Mouse (Mus musculus): ENCODE data around the gene Spsb1. TPM values are rescaled to one million over a fixed set of nuclear protein-coding genes. Genes with fewer than 3 reads are reported as not detected.
A peak's percentile ranks its signal among the peaks of the same experiment; 100 is the strongest.

Gene Spsb1
- polyA plus RNA-seq, 1 experiment: 28.5 TPM

DNA sequence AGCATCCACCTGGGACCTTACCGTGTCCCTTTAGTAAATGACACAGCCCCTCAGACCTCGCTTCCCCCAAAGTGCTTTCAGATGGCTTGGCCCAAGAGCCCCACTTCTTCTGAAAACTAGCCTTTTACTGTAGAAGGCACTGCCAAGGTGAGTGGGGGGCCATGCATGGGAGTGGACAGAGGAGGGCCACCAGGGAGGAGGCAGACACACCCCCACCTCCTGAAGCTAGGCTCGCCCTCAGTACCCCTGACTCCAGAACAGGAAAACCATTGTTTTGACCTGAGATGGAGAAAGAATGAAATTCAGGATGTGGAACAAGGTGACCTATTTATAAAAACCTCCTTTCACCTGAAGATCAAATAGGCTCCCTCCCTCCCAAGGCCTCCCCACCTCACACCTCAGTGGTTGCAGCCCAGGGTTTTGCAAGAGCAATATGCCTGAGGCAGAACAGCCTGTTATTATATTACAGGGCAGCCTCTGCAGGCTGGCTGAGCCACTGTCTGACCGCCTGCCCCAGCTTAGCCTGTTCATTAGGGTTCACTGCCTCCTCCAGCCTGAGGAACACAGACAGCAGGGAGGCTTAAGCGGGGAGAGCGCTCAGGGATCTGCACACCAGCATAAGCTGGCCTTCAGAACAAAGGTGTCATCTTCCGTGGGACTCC lies 41.0 kb downstream of the Spsb1 start:
- no peak for DNase-seq (ENCODE audit: low read depth)

DNA sequence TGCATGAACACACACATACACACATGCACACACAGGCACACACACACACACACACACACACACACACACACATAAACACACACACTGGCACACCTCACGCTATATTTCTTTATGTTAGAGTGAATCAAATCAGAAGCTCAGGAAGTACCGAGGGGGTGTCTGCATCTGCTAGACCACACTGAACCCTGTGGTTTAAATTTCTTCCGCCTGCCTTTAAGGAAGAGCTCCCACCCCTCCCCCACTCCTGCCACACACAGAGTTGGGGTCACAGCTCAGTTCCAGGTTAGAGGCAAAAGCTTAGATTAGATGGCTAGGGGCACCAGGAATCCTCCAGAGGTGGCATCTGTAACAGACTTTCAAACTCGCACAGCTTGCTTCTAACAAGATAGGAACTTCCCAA lies 42.4 kb downstream of the Spsb1 start:
- no peak for DNase-seq (ENCODE audit: low read depth)

GRCm38 (mm10) chr4:149910558-149910957 lies 44.3 kb downstream of the Spsb1 start:
- DNase-seq (ENCODE audit: low read depth): no peak

GRCm38 (mm10) chr4:149909551-149909950 lies 45.3 kb downstream of the Spsb1 start:
- DNase-seq (ENCODE audit: low read depth): peak; percentile 84

DNA sequence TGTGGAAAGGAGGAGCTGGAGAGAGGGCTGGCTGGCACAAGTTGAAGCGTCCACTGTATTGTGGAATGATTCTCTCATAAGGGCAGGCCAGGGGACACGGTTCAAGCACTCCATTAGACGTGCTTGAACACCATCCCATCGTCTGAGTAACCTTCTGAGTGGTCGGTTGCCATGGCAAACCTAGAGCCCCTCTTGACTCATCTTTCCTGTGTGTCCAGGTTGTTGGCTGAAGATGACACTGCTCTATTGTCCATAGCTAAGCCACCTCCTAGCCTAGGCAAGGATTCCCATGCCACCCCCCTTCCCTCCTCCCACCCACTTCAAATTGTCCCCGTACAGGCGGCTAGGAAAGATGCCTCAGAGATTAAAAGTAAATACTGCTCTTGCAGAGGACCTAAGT lies 45.9 kb downstream of the Spsb1 start:
- DNase-seq (ENCODE audit: low read depth): no peak

- no peak for DNase-seq (ENCODE audit: low read depth)
Measured at GRCm38 (mm10) chr4:149907656-149908055, 47.2 kb downstream of the Spsb1 start.

- no peak for DNase-seq (ENCODE audit: low read depth)
Measured at GRCm38 (mm10) chr4:149906921-149907320, 47.9 kb downstream of the Spsb1 start.

DNA sequence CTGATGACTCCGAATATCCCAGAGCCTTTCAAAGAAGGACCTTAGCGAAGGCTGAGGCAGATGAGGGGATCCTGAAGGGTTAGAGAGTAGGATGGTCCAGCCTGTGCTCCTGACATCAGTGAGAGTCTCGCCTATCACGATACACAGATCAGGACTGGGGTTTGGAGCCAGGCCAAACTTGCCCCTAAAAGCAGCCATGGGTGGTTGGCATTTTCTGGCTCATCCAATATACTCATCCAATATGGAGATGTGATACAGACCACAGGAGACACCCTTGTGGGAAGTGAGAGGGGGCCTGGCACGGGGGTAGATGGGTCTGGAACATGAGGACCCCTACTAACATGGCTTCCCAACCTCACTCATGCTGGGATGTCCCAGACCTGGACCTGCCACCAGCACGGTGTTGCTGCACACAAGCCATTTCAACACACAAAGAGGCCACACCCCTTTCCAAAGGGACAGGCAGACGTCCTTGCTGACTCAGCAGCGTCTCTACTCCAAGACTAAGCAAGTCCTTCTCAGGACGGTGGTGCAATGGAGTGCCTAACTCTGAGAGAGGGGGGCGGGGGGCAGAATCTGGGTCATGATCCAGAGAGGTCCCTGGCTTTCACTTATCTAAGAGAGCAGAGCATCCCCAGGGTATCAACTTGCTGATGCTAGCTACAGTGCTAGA lies 49.4 kb downstream of the Spsb1 start:
- no peak for DNase-seq (ENCODE audit: low read depth)

DNA sequence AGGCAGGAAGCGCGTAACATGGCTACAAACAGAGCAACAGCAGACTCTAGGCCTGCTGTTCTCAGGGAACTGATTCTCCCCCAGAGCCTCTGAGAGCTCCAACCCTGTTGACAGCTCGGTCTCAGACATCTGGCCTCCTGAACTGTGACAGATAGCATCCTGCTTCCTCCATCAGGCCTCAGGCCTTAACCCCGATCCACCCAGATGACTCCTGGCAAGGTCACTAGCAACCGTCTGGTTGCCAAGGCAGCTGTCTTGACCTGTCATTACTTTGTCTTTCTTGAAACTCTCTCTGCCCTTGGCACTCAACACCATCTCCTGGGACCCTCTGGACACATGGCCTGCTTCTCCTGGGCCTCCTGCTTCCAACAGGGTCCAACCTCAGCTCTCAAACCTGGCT lies 51.8 kb downstream of the Spsb1 start:
- DNase-seq (ENCODE audit: low read depth): no peak

GRCm38 (mm10) chr4:149901349-149901782 lies 53.5 kb downstream of the Spsb1 start:
- no peak for DNase-seq (ENCODE audit: low read depth)

DNA sequence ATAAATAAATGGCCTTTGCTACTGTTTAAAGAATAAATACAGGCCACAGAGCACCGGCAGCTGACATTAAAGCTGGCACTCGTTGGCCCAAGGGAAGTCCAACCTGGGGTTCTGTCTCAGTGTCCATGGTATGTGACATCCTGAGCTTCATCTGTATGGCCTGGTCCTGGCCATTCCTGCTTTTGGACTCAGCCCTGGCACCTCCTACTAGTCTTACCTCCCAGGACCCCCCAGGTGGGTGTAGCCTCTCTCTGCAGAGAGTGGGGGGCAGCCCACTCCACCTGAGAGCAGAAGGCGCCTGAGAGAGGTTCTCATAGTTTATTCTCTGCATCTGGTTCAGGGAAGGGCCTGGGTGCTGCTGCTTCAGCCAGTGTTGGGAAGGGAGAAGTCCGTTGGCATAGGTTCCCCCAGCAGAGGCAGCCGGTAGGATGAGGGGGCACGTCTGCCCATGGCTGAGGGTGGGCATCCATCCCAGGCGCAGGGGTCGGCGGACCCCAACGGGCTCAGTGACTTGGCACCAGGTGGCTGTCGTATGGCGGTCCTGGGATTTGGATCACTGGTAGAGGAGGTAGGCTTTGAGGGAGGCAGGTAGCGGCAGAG lies 57.1 kb downstream of the Spsb1 start:
- no peak for DNase-seq (ENCODE audit: low read depth)

GRCm38 (mm10) chr4:149896024-149896538 lies 58.8 kb downstream of the Spsb1 start:
- no peak for DNase-seq (ENCODE audit: low read depth)

- no peak for DNase-seq (ENCODE audit: low read depth)
Measured at GRCm38 (mm10) chr4:149895226-149895625, 59.6 kb downstream of the Spsb1 start.

DNA sequence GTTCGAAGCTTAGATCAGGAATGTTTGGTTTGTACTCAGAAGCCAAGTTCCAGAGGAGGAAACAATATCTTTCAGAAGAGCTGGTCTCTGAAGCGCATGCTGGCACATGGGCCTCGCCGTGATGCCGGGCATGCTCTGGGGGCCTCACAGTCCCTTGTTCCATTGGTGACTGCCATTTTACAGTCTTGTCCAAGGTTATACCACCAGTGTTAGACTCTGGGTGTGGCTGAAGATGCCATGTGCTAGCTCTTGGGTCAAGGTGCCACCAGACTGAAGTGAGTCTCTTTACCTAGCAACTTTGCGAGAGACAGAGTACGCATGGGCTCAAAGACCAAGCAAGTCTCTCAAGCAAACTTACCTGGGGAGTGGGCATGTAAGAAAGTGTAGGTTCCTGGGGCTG lies 60.5 kb downstream of the Spsb1 start:
- DNase-seq (ENCODE audit: low read depth): no peak

GRCm38 (mm10) chr4:149893611-149894151 lies 61.2 kb downstream of the Spsb1 start:
- no peak for DNase-seq (ENCODE audit: low read depth)

- no peak for DNase-seq (ENCODE audit: low read depth)
Measured at GRCm38 (mm10) chr4:149891172-149891960, 63.5 kb downstream of the Spsb1 start.

DNA sequence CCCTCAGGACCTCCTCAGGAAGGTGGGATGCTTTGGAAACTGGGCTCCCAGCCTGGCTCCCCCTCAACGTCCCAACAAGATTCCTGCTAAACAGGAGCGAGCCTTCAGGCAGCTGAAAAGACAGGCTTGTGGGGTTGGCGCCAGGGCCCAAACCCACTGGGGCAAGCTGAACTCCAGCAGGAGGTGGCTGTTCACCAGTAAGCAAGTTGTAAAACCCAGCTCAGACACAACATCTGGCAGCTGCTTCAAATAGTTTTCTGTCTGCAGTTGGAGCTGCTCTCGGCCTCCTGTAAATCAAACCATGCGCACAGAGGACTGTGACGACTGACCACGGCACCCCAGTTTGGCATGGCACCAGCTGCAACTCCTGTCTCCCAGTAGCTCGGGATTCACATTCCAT lies 64.3 kb downstream of the Spsb1 start:
- no peak for DNase-seq (ENCODE audit: low read depth)

DNA sequence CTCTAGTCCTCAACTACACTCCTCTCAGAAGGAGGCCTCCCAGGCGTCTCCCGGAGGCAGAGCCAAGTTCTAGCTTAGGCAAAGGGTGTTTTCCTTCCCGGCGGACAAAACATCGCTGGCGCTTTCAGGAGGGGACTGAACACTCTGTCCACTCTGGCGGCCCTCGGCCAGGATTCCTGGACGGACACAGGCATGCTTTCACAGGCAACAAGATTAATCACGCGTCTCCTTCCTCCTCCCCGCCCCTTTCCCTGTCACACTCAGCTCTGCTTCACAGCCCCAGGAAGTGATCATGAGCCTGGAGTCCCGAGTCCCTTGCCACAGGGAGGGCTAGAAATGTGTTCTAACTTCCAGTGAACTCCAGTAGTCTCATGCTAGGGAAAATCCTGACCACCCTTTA lies 65.0 kb downstream of the Spsb1 start:
- DNase-seq (ENCODE audit: low read depth): no peak

DNA sequence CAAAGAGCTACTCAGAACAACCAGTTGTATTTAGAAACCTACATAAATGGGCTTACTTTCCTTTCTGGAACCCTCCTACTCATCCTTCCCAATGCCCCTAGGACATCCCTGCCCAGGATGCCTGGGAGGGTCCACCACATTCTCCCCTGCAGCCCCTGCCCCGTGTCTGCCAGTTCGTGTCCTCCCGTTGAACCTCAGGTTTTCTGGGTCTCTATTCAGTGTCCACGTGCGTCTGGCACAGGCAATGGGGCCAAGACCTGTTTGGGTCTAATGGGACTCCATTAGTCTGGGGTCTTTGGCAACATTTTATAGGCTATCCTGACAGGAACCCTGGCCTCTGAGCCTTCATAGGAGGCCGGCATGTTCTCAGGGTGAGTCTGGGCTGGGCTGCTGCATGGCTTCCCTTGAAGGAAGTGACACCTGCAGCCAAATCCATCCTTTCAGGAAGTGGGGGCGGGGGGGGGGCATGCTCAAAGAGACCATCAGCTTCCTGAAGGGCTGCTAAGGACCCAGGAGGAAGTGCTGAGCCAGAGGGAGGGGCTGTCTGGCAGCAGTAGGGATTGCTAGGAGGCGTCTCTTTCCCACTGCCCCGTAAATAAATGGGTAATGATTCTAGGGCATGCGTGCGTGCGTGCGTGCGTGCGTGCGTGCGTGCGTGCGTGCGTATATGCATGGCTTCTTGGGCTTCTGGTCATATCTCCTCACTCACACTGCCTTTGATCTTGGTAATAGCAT lies 65.9 kb downstream of the Spsb1 start:
- no peak for DNase-seq (ENCODE audit: low read depth)

DNA sequence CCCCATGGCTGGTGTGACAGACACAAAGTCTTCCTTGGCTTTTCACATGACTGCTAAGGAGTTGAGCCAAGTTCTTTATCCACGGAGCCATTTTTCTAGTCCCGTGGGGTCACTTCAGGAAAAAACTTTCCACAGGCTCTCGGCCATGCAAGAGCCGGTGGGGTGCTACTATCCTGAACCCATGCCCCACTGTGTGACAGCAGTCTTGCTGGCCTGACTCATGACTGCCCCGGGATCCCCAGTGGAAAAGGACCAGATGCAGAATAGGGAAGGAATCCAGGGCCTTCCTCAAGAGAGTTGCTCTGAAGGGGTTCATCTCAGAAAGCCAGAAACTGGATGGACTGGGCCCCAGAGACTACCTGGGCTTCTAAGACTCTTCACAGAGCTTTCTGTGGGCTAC lies 66.7 kb downstream of the Spsb1 start:
- DNase-seq (ENCODE audit: low read depth): no peak

Measured in gonadal fat pad, adult 2 months (tissue).